Mouse (Mus musculus) C2C12 (cell line): Measurements from ENCODE around the gene Gm37240.

Experiments
- CEBPB ChIP-seq: IDR thresholded peaks from one replicate; pipeline ENCODE4 v1.6.1; 2011; ENCODE audit warnings: low read depth, mild to moderate bottlenecking, control low read depth, moderate library complexity
- CTCF ChIP-seq: IDR thresholded peaks from one replicate; pipeline ENCODE4 v1.5.1; 2011; ENCODE audit not compliant: control insufficient read depth, insufficient read depth, insufficient read length
- MAX ChIP-seq: IDR thresholded peaks from one replicate; pipeline ENCODE4 v1.6.1; 2011; ENCODE audit warnings: mild to moderate bottlenecking, control low read depth
- MYOD1 ChIP-seq: IDR thresholded peaks from one replicate; pipeline ENCODE4 v1.6.1; 2011; ENCODE audit warnings: low read depth; ENCODE audit not compliant: control insufficient read depth, insufficient read length
- MYOG ChIP-seq: IDR thresholded peaks from one replicate; pipeline ENCODE4 v1.6.1; 2011; ENCODE audit not compliant: control insufficient read depth, insufficient read length; ENCODE audit errors: extremely low read depth

DNA sequence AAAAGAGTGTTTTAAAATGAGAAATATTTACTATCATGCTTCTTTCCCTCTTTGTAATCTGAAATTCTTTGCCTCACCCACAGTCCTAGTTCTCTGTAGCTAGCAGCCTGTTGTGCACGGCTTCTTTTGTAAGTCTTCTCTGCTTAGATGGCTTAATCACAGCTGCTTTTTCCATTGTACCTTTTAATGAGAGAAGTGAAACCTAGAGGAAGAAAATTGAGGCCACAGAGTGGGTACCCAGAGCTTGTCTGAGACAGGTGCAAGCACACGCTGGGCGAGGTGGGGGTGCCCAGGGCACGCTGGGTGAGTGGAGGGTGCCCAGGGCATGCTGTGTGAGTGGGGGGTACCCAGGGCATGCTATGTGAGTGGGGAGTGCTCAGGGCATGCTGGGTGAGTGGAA, 1099.4 kb downstream of the Gm37240 start:
- no peak for TF ChIP-seq CTCF
- no peak for TF ChIP-seq MAX
- no peak for TF ChIP-seq CEBPB
- TF ChIP-seq MYOD1: no peak
- TF ChIP-seq MYOG: no peak
